Mouse (Mus musculus) ES-E14 (cell line): ENCODE data around the gene Slc28a2.

ENCODE experiments used
- HCFC1 ChIP-seq: IDR thresholded peaks from 2 replicates; pipeline ENCODE4 v1.6.1; 2012; ENCODE audit warnings: low read length, inconsistent platforms, borderline replicate concordance; ENCODE audit not compliant: insufficient read depth
- ZC3H11A ChIP-seq: IDR thresholded peaks from 2 replicates; pipeline ENCODE4 v1.6.1; 2012; ENCODE audit warnings: low read depth, mild to moderate bottlenecking, inconsistent platforms, low read length, borderline replicate concordance
- ZNF384 ChIP-seq: IDR thresholded peaks from 2 replicates; pipeline ENCODE4 v1.6.1; 2012; ENCODE audit warnings: low read depth, low read length, inconsistent platforms

- TF ChIP-seq HCFC1 (no peak), ZC3H11A (no peak), ZNF384 (no peak)
These were observed 18.7 kb upstream of the Slc28a2 start for GRCm38 (mm10) chr2:122407607-122408006.
